Mouse (Mus musculus): ENCODE results near the gene Nedd9. TPM values are rescaled to one million over a fixed set of nuclear protein-coding genes. Genes with fewer than 3 reads are reported as not detected.

The Nedd9 gene
- total RNA-seq (2021) = 10 to 100 TPM; 15.1 to 17.4 TPM
- long read RNA-seq, experiment 1, full-length matches to known transcripts = 8 of 12 reads
- long read RNA-seq, experiment 1, partial matches to known transcripts = 4 of 12 reads
- long read RNA-seq, experiment 1, other reads (novel, unspliced or antisense) = 0 of 12 reads
- long read RNA-seq, experiment 2, full-length matches to known transcripts = 6 of 10 reads
- long read RNA-seq, experiment 2, partial matches to known transcripts = 3 of 10 reads
- long read RNA-seq, experiment 2, other reads (novel, unspliced or antisense) = 1 of 10 reads

DNA sequence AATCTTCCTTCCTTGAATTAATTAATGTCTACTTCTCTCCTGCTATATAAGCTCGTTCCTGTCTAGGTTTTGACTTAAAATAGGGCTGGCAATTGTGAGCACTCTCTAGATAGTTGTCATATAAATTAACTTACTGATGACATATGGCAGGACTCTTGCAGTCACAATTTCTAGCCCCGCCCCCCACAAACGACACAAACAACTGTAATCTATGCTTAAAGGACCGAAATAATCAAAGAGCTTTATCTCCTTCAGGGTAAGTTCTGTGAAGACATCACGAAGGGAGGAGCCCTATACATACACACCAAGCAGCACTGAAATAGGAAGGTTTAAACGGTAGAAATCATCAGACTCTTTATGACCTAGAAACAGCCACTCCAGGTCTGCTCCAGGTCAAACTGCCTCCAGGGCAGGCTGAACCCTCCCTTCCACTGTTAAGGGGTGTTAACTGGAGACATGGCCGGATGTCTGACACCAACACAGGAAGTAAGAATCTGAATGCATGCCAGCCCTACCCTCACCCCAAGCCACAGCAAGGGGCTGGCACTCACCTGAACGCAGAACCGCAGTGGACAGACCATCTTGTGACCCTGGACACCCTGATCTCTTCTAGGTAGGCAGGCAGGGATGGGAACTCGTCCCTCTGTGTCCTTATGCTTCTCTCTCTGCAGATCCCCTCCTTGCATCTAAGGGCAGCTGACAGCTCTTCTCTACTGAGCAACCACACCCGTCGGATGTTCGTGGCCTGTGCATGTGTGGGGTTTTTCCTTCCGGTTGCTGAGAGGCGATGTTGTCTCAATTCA lies at the start of gene Nedd9:
Gene Nedd9, minus strand, starts transcription at position 757 of the 803 bp plus-strand sequence.
- DNase-seq = no peak

DNA sequence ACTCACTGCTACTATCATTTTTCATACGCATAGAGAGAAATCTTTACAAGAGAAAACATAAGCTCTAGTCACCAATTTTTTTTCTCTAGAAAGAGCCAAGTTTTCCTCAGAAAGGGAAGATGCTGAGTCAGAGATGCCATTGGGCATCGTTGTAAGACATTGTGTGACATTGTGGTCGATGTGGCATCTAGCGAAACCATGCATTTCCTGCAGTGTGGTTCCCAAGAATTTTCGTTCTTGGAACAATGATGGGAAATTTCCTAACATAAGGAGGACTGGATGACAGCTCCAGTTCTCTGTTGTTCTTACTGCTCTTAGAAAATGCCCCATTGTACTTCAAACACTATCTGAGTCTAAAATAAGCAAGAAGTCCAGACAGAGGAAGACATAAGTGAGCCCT lies 45.5 kb upstream of the Nedd9 start:
- no peak for DNase-seq

DNA sequence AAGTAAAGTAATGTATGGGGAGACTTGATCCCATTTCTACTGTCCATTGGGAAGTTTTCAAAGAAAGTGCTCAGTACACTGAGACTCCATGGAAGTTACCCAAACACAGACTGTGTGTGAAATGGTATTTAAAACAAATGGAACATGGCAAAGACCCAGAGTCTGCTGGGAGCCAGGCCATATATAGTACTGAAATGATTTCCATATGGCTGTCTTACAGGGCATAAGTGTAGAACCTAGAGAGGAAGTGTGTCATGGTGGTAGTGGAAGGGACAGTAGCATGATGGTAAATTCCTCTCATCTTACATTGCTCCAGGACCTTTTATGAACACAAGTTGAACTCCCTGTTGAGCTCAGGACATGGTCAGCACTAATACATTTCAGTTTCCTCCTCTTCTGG lies 43.2 kb upstream of the Nedd9 start:
- DNase-seq = no peak

DNA sequence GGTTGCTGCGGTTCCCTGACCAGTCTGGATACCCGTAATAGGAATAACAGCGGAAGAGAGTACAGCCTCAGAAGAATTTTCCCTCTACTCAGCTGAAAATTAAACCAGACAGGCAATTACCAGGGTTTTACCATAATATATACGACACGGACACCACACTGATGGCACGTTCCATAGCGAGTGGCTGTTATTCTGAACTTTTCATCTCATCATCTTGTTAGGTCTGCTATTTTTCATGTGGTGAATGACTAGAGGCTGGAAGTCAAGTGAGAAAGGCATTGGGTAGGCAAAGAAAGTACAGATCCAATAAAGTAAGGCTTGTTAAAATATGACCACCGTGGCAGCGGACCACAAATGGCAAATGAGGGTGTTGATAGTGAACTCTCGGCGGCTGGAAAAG lies 37.0 kb upstream of the Nedd9 start:
- no peak for DNase-seq

DNA sequence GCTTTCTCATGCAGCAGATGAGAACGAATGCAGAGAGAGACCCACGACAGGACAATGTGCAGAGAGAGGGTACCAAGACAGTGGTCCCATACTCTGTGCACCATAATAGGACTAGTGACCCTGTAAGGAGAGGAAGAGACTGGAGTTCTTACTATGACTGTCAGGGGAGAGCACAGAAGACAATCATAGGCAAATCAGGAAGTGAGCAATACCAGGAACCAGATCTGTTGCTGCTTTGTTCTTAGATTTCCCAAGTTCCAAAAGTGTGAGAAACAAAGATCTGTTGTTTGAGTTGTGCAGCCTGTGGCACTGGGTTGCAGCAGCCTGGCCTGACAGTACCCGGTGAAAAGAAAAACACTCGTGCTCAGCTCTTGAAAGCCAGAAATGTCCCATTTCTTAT lies 34.1 kb upstream of the Nedd9 start:
- DNase-seq = no peak

DNA sequence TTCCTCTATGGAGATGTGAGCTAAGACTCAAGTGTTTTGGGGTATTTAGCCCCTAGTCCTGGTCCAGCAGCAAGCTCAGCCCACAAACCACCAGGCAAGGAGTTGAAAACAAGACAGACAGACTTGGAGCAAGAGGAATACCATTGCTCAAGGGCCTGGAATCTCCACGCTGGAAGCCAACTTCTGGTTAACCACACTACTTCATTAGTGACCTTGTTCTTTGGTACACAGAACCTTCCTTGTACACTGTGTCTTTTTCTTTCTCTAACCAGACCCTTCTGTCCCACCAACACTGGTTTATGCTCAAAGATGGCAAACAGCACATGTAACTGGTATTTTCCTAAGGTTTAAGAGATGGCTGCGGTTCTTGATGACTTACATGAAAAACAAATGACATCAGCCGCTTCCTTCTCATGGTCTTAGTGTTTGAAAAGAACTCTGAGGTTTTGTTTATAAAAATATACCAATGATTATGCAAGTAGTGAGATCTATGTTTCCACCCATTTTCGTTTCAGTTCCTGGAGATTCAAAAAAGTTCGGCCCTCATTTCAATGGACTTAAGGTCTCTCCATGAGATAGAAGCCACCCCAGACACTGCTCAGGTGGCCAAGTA lies 33.5 kb upstream of the Nedd9 start:
- DNase-seq = no peak

DNA sequence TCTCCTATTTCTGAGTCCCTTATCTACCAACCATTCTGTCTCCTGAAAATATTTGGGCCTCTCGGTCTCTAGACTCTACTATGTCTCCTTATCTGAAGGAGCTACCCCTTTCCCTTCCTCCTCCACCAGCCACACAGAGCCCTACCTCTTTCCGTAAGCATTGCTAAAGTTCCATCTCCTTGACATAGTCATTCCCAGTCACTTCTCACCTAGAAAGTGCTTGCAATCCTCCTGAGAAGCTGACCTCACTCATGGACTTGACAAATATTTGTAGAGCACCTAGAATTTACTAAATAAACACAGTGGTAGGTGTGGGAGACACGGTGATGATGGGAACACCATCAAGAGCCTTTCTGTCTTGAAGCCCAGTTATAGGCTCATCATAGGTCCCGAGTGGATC lies 32.6 kb upstream of the Nedd9 start:
- no peak for DNase-seq

DNA sequence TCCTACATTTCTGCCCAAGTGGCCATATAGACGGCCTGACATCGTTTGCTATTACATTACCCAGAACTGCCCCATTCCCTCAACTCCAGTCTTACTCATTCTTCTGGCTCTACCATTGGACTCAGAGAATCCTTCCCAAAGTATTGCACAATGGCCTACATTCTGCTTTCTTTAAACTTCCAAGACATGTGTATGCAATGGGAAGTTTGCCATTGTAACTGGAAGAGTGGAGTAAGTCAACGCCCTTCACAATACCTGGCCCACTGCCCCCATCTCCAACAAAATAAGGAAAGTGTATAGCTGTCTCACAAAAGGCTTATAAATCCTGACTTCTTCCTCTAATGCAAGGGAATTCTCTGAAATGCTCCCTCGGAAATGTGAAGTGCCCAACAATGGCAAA lies 30.0 kb upstream of the Nedd9 start:
- DNase-seq = no peak

DNA sequence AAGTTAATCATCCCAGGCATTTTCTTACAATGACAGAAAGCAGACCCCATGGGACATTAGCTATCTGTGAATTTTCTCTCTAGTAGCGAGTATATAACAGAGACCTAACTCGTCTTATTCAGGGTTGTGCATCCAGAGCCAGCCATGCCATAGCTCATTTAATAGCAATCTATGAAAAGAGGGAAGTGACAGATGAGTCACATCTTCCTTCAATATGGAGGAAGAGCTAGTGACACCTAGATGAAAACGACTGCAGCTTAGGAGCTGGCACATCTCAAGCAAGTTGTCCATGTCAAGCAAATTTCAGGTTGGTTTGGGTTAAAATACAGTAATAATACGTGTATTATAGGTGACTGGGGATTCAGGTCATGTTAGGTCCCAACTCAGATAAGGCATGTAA lies 28.6 kb upstream of the Nedd9 start:
- DNase-seq = no peak

DNA sequence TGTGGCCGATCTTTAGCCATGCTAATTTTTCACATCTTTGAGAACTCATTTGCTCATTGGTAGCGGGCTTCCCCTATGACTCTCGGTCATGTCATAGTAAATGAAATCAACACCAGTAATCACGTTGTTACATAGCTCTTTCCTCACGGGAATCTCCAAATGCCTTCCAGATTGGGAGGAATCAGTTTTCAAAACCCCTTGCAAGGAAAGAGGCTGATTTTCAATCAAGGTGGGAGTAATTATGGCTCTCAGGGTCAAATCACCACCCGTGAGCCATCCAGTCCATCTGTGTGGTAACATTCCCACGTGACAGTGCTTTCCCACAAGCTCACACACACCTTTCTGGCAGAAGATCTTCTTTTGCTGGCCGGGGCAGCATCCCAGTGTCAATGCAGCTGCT lies 27.8 kb upstream of the Nedd9 start:
- DNase-seq = no peak

DNA sequence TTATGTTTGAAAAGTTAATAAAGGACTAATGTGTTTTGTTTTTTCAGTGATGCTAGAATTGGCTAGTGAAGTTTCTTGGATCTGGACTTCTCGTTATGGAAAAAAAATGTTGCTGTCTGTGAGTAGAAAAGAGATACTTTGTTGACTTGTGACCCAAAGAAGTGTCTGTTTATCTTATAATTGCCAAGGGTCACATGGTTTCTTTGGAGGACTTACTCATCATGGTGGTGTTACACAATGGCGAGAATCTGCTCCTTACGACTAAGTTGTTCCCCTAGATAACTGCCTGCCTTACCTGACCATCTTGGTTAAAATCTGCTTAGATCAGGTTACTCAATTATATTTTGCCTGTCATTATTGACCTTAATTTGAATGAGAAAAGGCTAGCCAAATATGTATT lies 26.3 kb upstream of the Nedd9 start:
- no peak for DNase-seq

DNA sequence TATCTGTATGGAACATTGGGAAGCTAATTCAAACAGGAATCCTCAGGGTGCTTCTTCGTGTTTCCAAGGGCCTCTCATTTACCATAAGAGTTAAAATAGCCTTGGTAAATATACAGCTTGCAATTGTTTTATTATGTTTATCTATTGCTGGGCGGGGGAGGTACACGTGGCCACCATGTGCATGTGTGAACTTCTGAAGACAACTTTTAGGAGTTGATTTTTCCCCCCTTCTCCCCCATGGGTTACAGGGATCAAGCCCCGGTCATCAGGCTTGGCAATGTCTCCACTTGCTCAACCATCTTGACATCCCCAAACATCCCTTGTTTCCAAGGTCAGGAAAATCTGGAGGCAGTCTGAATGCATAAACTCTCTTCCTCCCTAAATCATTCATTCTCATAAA lies 25.1 kb upstream of the Nedd9 start:
- no peak for DNase-seq

DNA sequence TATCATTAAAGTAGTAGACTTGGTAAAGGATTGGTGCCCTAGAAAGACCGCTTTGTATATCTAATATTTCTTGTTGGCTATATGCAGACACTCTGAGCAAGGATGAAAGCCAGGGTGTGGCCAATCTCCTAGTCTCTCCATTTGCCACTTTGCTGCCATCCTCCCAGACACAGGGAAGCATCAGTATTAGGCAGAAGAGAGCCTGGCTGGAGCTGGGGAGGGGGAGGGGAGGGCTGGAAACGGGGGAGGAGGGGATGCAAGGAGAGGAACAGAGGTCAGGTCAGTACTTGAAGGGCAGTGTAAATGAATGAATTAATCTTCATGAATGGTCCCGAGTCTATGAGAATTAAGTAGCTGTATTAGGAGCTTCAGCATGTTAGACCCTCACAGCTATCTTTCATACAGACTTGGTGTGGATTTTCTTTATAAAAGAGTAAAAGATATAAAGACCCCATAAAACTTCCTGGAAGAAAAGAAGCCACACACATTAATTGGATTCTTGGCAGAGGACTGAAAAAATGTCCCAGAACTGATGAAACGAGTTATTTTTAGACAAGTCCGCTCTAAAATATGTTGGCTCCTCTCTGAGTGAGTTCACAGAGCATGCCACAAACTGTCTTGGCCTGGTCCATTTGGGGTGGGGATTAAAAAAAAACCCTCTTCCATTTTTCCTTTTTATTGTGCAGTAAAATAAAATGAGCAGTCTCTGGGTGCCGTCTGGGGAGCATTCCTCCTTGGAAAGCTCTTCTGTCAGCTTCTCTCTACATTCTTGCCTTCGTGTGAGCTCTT lies 23.7 kb upstream of the Nedd9 start:
- DNase-seq = no peak

DNA sequence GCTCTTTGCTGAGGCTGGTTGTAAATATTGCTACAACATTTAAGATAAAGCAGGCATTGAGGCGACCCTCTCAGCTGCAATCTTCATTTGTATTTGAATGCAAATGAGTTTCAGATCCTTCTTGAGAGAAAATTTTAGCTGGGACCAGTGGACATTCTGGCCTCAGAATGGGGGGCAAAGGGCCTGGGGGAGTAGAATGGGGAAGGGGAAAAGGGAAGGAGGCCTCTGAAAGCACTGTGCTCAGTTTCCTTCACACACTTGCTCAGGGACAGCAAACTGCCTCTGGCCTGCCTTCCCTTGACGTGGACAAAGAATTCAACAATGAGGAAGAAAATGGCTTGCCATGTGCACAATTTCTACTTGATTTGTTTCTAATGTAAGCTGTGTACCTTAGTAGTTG lies 18.4 kb upstream of the Nedd9 start:
- DNase-seq = no peak

DNA sequence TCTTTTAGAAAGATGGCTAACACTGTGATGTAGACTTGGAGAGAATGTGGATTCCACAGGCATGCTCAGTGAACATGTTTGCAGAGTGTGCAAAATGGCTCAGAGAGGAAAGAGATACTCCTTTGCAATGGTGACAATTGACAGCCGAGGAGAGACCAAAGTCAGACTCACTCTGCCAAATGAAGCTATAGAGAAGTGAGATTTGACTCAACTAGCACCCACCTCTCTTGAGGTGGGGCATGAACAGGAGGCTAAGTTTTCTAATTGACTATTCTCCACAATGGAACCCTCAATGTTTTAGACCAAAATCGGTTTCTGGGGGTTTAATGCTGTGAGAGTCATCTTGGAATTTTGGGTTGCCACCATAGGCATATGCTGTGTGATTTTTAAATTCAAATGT lies 17.8 kb upstream of the Nedd9 start:
- DNase-seq = no peak

DNA sequence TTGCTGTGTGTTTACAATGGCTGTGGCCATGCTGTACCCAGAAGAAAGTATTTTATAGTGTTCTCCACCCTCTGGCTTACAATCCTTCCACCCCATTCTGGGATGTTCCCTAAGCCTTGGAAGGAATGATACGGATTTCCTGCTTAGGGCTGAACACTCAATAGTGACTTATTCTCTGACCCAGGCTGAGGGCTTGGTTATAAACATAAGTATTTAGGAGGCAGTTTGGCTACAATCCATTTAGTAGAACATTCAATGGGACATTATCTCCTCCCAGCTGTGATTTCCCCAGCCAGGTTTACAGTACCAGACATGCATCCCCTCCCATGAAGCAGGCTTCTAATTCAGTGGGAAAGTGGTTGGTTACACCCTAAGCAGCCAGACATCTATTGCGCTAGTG lies 17.3 kb upstream of the Nedd9 start:
- no peak for DNase-seq

DNA sequence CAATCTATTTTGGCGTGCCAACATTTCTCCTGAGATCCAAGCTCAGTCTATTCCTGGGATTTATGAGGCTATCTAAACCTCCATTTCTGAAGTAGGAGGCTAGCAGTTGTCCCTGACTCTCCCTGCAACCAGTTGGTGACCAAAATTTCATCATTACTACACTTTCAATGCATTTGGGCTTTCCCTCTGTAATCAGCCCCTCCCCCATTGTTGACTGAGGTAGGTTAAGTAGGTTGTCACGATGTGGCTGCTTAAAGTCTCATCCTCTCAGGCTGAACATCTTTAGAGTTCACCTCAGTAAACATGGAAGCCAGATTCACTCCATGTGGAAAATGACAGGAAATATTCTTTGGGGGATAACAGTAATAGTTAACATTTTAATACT lies 15.7 kb upstream of the Nedd9 start:
- no peak for DNase-seq

DNA sequence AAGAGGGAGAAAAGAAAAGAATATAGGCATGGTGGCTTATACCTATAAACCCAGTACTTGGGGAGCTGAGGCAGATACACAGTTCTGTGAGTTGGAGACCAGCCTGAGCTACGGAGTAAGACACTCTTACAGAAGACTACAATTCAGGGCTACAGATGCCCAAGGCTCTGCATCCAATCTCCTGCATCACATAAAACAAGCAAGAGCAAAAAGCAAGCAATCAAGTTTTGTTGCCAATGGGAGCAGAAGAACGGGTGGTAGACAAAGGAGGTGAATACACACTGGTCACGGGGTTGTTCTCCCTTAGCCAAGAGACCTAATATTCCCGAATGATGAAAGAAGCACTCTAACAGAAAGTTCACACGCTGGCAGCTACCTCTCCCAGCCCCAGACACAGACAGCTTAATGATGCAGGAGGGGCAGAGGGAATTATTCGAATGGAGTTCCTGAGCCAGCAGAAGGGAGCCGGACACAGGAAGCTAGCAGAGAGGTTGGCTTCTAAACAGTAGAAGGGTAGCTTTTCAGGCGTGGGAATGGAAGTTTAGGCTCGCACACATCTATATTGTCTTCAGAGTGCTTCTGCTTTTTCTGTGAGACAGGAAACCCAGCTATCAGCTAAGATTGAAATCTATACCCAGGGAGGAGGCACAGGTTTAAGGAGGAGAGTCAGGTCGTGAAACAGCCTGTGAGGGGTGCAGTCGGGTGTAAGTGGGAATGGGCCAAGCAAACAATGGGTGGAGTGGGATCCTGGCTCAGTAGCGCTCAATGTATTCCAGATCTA lies 15.2 kb upstream of the Nedd9 start:
- DNase-seq = no peak

DNA sequence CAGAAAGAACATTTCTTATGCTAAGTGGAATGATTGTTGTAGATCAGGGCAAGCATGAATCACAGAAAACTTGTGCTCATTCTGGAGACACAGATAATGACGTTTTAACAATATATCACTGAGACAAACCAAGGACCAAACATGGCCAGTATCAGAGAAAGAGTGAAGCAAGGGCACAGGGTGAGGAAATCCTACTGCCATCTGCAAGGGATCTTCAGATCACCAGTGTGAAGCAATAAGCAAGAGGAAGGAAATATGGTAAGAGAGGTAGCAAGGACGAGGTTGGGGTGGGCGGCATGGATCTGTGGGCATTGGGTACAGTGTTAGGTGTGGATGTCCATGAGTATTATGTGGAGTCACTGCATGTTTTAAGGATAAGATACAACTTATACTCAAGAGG lies 13.6 kb upstream of the Nedd9 start:
- no peak for DNase-seq

DNA sequence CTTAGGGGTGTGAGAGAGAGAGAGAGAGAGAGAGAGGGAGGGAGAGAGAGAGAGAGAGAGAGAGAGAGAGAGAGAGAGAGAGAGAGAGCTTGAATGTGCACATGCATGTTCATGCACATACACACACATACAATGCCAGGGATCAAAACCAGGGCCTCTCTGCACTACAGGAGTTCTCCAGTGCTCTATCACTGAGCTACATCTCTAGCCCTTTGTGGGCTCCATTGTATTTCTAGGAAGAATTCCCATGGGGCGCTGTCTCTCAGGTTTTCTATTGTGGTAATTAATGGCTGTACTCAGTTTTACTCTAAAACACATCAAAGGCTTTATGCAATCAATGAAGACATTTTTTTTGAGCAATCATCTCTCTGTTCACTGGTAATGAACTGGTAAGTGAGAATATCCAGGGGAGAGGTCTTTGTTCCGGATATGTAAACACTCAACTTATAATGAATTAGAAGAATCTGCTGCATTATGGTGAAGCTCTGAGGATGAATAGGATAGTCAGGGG lies 11.5 kb upstream of the Nedd9 start:
- no peak for DNase-seq

DNA sequence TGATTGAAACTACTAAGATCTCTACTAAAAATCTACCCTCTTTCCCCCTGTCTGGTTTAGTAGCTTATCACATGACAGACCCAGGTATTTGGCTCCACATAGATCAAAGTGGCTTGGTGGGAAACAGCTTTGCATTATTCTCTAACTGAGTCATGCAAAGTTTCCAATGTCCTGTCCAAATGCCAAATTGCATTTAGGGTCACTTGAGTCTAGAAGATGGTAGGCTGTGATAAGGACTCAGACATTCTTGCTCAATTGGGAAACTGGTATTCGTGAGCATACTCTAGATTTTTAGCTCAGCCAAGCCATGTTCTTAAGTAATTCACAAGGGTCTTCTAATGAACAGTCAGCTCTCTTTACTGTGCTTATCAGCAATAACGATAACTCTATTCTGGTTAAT lies 7.5 kb upstream of the Nedd9 start:
- no peak for DNase-seq
